Mouse (Mus musculus) limb, embryonic 11.5 days (tissue): ENCODE results near the gene Stx8. TPM values are rescaled to one million over a fixed set of nuclear protein-coding genes. Genes with fewer than 3 reads are reported as not detected.

Experiments used
- ATAC-seq: fragments of 200-750 bp; cut with Nextera tagmentation; 2 replicates; pipeline ENCODE4 v1.8.0; 2017; ENCODE audit warnings: low read depth; ENCODE audit not compliant: insufficient number of reproducible peaks, low FRiP score, low TSS enrichment
- DNase-seq: peaks from one replicate; pipeline ENCODE4 v3.0.0-alpha.2; 2015; ENCODE audit warnings: low spot score
- H3K27ac ChIP-seq: fragments of 300-500 bp; sonication (generic); replicated peaks from 2 replicates; pipeline ENCODE4 v1.5.1; 2014; ENCODE audit warnings: low read depth, mild to moderate bottlenecking, low read length
- H3K27me3 ChIP-seq: fragments of 300-500 bp; sonication (generic); 2 replicates; pipeline ENCODE4 v1.6.1; 2014; ENCODE audit warnings: mild to moderate bottlenecking, low read length, mixed read lengths; ENCODE audit not compliant: control insufficient read depth, insufficient read depth
- H3K36me3 ChIP-seq: fragments of 300-500 bp; sonication (generic); 2 replicates; pipeline ENCODE4 v1.6.1; 2014; ENCODE audit warnings: mild to moderate bottlenecking, low read length, moderate library complexity, mixed read lengths; ENCODE audit not compliant: control insufficient read depth, insufficient read depth
- H3K4me1 ChIP-seq: fragments of 300-500 bp; sonication (generic); 2 replicates; pipeline ENCODE4 v1.6.1; 2014; ENCODE audit warnings: low read length, mixed read lengths; ENCODE audit not compliant: control insufficient read depth, insufficient read depth
- H3K4me2 ChIP-seq: fragments of 300-500 bp; sonication (generic); 2 replicates; pipeline ENCODE4 v1.6.1; 2014; ENCODE audit warnings: low read depth, mild to moderate bottlenecking, moderate library complexity; ENCODE audit not compliant: severe bottlenecking
- H3K4me3 ChIP-seq: fragments of 300-500 bp; sonication (generic); 2 replicates; pipeline ENCODE4 v1.5.1; 2014; ENCODE audit warnings: low read depth, low read length
- H3K9ac ChIP-seq: fragments of 300-500 bp; sonication (generic); 2 replicates; pipeline ENCODE4 v1.6.1; 2014; ENCODE audit warnings: mild to moderate bottlenecking, low read length
- H3K9me3 ChIP-seq: fragments of 300-500 bp; sonication (generic); 2 replicates; pipeline ENCODE4 v1.6.1; 2016; ENCODE audit warnings: low read length; ENCODE audit not compliant: control insufficient read depth
- WGBS: fragments of 180-500 bp; shearing (Covaris S2); extraction: QIAGEN DNeasy Blood & Tissue Kit; methylation state at CpG from one replicate; pipeline ENCODE4 v1.1.7; 2014; 5-methylcytosine and 5-hydroxymethylcytosine counted together
- polyA plus RNA-seq: library from polyadenylated mRNA; unstranded; fragments of >200 nt; fragmentation: Nextera tagmentation; extraction: Ambion mirVana; gene quantifications from 2 replicates; pipeline ENCODE4 v1.2.1, GENCODE M21; 2014

The Stx8 gene
- polyA plus RNA-seq, 1 experiment from 2014 or later, result 49.8 TPM

DNA sequence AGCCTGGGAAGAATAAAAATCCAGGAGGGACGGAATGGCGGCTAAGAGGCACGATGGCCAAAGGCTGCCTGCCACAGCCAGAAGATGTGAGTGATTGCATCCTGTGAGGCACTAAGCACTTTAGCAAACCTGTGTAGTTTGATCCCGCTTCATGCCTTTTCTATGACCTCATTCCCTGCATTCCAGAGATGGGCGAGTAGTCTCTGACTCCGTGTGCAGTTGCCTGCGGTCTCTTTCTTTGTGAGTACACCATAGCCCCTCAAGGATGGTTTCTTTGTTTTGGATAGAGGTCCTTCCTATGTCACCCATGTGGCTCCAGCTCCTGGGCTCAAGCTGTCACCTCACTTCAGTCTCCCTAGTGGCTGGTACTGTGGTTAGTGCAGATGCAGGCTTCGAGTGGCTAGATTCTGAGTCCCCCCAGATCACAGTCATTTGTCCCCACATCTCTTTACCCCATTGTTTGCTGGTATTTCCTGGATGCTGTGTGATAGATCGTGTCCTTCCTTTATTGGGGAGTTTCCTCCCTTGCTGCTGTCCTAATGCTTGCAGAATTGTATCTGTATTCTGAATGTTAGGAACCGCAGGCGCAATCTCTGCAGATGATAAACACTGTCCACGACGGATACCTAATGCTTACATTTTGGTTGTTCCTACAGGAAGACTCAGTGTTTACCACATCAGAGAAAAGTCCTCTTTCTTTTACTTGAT is 124.0 kb downstream of the Stx8 start:
- ATAC-seq (peak; percentile 54; the same call in 1 of the 2 replicates), DNase-seq (peak; percentile 41)
- no peak overlapping the region for H3K4me3 ChIP-seq
- no peak overlapping the region for H3K4me2 ChIP-seq
- H3K4me1 ChIP-seq, result peaks cover 5% of the 10 kb centered on the region; the same call in 1 of the 2 replicates
- H3K27ac ChIP-seq, result peak overlapping the region; percentile 30; the same call in 1 of the 2 replicates
- H3K9me3 ChIP-seq, result no peaks in the 10 kb centered on the region
- H3K9ac ChIP-seq, result no peak overlapping the region
- WGBS, result 45% methylated on average over 13 of the region's 13 CpGs
- H3K27me3 ChIP-seq, result no peaks in the 10 kb centered on the region
- H3K36me3 ChIP-seq, result no peaks in the 10 kb centered on the region

DNA sequence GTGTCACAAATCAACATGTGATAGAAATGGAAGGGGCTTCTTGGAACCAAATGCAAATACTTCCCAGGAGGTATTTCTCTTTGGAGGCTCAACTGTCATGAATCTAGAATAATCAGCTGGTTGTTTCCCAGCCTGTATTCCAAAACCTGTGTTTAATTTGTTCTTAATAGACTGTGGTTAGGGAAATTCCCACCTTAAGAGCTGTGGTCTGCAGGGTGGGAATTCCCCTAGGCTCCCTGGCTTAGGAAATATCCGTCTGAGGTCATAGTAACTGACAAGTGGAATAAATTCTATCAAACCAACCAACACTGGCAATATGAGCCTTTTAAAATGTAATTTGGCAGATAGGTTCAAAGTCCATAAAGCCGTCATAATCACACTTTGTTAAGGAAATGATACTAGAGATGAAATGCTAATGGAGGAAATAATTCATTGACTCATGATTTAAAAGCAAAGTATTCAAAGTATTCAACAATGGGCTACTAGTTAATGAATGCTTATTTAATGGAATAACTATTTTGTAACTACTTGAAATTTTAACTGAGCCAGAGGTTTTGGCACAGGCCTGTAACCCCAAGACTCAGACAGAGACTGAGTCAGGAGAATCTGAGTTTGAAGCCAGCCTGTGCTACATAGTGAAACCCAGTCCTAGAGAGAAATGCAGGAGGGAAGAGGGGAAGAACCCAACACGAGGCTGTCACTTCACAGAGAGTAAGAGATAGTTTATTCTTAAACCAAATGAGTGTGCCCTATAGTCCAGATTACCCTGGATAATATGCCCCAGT is 126.2 kb downstream of the Stx8 start:
- no peak overlapping the region for H3K4me2 ChIP-seq
- 60% methylated on average over 3 of the region's 3 CpGs for WGBS
- DNase-seq (no peak), ATAC-seq (no peak)
- H3K4me1 ChIP-seq, result 0 out of 2 replicates have a peak, but pooled peaks cover 2% of the 10 kb centered on the region
- no peak overlapping the region for H3K9ac ChIP-seq
- H3K36me3 ChIP-seq, result no peaks in the 10 kb centered on the region
- H3K27me3 ChIP-seq, result no peaks in the 10 kb centered on the region
- H3K4me3 ChIP-seq, result no peak overlapping the region
- H3K9me3 ChIP-seq, result no peaks in the 10 kb centered on the region
- no peak overlapping the region for H3K27ac ChIP-seq

DNA sequence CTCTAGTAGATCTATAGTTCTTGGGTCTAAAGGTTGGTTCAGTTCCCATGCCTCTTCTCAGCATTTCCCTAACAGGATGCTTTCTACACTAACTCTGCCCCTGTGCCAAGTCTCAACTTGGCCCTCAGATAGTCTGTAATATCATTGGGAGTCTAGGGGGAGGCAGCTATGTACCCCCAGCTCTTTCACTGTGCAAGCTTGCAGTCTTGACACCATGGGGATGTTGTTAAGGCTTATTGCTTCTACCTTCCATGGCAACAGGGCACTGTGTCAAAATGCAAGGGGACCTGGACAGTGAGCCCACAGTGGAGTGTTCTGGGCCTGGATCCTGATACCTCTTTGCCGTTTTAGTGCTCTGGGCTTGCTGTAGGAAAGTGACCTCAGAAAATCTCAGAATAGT is 135.6 kb downstream of the Stx8 start:
- Histone ChIP-seq H3K27ac (no peak overlapping the region), H3K4me2 (no peak overlapping the region), H3K4me1 (no peaks in the 10 kb centered on the region), H3K27me3 (no peaks in the 10 kb centered on the region), H3K9ac (no peak overlapping the region), H3K4me3 (no peak overlapping the region), H3K9me3 (no peaks in the 10 kb centered on the region), H3K36me3 (no peaks in the 10 kb centered on the region)
- no peak for ATAC-seq
- DNase-seq, result no peak
- 89% methylated on average over 1 of the region's 1 CpGs for WGBS

DNA sequence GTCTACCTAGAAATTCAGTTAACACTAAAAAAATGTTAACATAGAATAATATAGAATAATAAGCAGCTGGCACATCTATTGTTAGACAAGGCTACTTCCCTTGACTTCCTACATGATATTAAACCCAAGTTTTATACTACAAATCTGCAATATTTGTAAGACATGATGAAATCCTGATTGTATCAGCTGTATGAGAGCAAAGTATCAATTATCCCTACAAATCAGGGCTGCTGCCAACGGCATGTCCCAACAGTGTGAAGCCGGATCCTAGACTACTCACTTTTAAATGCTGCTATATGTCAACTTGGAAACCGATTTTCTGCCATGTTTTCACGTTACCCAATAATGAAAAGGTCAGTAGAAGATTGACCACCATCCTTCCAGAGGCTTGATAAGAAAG is 137.5 kb downstream of the Stx8 start:
- DNase-seq (no peak), ATAC-seq (no peak)
- H3K36me3 ChIP-seq, result no peaks in the 10 kb centered on the region
- no peak overlapping the region for H3K27ac ChIP-seq
- H3K4me3 ChIP-seq, result no peak overlapping the region
- no peaks in the 10 kb centered on the region for H3K4me1 ChIP-seq
- H3K9me3 ChIP-seq, result no peaks in the 10 kb centered on the region
- H3K9ac ChIP-seq, result no peak overlapping the region
- WGBS, result 80% methylated on average over 4 of the region's 4 CpGs
- no peak overlapping the region for H3K4me2 ChIP-seq
- H3K27me3 ChIP-seq, result no peaks in the 10 kb centered on the region

DNA sequence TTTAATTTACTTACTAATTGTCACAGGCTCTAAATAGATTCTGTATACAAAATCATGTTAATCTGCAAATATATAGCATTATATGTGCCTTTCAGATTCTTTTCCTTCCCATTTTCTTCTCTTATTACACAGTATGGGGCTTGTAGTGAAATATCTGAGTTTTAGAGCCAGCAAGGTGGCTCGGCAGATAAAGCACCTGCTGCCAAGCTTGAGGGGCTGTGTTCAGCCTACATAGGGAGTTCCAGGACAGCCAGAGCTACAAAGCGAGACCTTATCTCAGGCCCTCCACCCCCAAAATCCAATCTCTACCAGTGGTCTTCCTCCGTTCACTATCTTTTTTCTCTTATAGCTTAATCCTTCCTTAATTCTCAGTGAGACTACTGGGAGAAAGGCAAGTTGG is 140.1 kb downstream of the Stx8 start:
- H3K27me3 ChIP-seq, result no peaks in the 10 kb centered on the region
- no peak overlapping the region for H3K4me3 ChIP-seq
- no peaks in the 10 kb centered on the region for H3K9me3 ChIP-seq
- DNase-seq (no peak), ATAC-seq (no peak)
- no peaks in the 10 kb centered on the region for H3K36me3 ChIP-seq
- H3K4me2 ChIP-seq, result no peak overlapping the region
- H3K4me1 ChIP-seq, result no peaks in the 10 kb centered on the region
- H3K9ac ChIP-seq, result no peak overlapping the region
- 87% methylated on average over 3 of the region's 3 CpGs for WGBS
- no peak overlapping the region for H3K27ac ChIP-seq

DNA sequence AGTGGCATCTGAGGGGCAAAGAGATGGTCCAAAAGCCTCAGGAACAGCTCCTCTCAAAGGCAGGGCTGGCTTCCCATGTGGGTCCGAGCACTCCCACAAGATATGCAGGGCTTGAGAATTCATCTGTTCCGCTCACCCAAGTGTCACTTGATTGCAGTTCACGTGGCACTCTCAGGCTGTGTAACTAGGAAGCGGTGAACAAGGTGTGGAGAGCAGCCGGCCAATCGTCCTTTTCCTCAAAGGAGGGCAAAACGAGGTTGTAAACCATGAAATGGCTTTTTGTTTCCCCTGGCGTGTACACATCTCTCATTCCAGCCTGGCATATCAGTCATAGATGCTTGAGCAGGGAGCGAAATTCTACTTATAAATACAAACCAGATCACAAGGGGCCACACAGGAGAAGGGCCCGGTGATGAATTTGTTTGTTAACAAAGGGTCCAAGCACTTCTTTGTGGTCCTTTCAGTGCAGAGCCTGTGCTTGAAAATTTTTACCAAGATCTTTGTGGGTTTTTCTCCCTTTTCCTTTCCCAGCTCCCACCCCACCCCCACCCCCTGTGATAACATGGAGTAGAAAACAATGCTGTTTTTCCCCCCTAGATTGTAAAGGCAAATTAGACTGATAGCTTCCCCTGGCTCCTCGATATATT is 147.6 kb downstream of the Stx8 start:
- Histone ChIP-seq H3K27me3 (no peaks in the 10 kb centered on the region), H3K4me3 (no peak overlapping the region), H3K27ac (no peak overlapping the region), H3K36me3 (no peaks in the 10 kb centered on the region), H3K9ac (no peak overlapping the region), H3K9me3 (no peaks in the 10 kb centered on the region), H3K4me2 (no peak overlapping the region), H3K4me1 (no peaks in the 10 kb centered on the region)
- 42% methylated on average over 11 of the region's 11 CpGs for WGBS
- DNase-seq (no peak), ATAC-seq (no peak)

DNA sequence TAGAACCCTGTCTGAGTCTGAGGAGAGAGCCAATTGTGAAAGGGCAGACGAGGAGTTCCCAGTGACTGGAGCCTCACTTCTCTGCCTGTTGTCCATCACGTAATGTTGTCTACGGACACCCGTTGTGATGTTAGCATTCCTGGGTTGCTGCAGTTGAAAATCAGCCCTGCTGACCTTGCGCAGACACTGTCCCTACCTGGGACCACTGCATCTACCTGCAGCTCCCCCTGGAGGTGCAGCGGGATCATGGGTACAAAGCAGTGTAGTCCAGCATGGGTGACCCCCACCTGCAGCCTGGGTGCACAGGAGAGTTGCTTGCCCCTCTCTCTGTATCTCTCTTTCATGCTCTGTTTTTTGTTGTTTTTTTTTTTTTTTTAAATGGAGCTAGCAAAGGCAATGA is 148.2 kb downstream of the Stx8 start:
- Histone ChIP-seq H3K4me3 (no peak overlapping the region), H3K4me2 (no peak overlapping the region), H3K9me3 (no peaks in the 10 kb centered on the region), H3K4me1 (no peaks in the 10 kb centered on the region), H3K9ac (no peak overlapping the region), H3K27ac (no peak overlapping the region), H3K36me3 (no peaks in the 10 kb centered on the region), H3K27me3 (no peaks in the 10 kb centered on the region)
- no peak for DNase-seq
- ATAC-seq, result no peak
- WGBS, result 33% methylated on average over 6 of the region's 6 CpGs

DNA sequence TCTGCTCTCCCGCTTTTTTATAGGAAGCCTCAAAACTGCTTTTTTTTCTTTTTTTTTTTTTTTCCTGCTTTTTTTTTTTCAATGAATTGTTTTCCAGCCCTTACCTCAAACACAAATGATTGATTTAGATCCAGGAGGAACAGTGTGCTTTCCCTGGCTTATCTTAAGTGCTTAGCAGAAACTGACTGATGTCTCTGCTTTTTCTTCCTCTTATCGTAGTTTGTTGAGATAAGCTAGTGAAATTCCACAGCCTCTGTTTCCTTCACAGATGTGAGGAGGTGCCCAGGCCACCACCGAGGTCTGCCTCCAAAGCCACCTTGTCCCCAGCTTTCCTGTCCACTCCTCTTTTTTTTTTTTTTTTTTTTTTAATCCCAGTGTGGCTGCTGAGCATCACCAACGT is 150.2 kb downstream of the Stx8 start:
- no peaks in the 10 kb centered on the region for H3K27me3 ChIP-seq
- H3K4me1 ChIP-seq, result peaks cover 4% of the 10 kb centered on the region; the same call in 1 of the 2 replicates
- H3K9me3 ChIP-seq, result no peaks in the 10 kb centered on the region
- H3K4me2 ChIP-seq, result no peak overlapping the region
- H3K36me3 ChIP-seq, result no peaks in the 10 kb centered on the region
- ATAC-seq, result no peak
- H3K9ac ChIP-seq, result no peak overlapping the region
- 52% methylated on average over 4 of the region's 4 CpGs for WGBS
- DNase-seq, result no peak
- no peak overlapping the region for H3K27ac ChIP-seq
- no peak overlapping the region for H3K4me3 ChIP-seq
